Mouse (Mus musculus): Measurements from ENCODE around the gene Mrps6. TPM values are rescaled to one million over a fixed set of nuclear protein-coding genes. Genes with fewer than 3 reads are reported as not detected.

The Mrps6 gene
- total and polyA plus RNA-seq, 2 experiments from 2014 or later = 33.6 to 157 TPM

DNA sequence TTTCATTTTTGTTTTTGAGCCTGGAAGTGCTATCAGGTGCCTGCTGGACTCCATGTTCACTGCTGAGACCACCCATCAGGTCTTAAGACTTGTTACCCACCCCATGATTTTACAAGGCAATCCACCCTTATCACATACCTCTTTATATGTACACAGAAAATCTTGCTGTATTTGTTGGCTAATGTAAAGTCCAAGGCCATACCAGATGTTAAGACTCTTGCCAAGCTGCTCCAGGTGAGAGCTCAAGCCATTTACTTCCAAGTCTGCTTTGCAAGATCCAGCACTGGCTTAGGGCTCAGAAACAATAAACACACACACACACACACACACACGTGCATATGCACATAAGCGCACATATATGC is 90.3 kb downstream of the Mrps6 start:
- WGBS = 86% methylated on average over 2 of the region's 2 CpGs
- H3K4me3 ChIP-seq (ENCODE audit: low read depth, low read length) = no peak overlapping the region
- TF ChIP-seq CTCF (IDR thresholded peaks at IDR 0.05; ENCODE audit: low read depth) = no peak
- H3K36me3 ChIP-seq (ENCODE audit: insufficient read depth) = no peaks in the 10 kb centered on the region
- no peak overlapping the region for H3K9ac ChIP-seq
- H3K27me3 ChIP-seq (ENCODE audit: insufficient read depth, low read length) = no peaks in the 10 kb centered on the region
- ATAC-seq (no peak), DNase-seq (no peak)
- H3K27ac ChIP-seq (ENCODE audit: low read depth, low read length) = no peak overlapping the region
- no peaks in the 10 kb centered on the region for H3K4me1 ChIP-seq (ENCODE audit: insufficient read depth)
- H3K4me2 ChIP-seq (ENCODE audit: low read depth) = no peak overlapping the region
- H3K9me3 ChIP-seq (ENCODE audit: low read length) = no peaks in the 10 kb centered on the region

- ATAC-seq (no peak), DNase-seq (no peak)
- Histone ChIP-seq H3K4me2 (ENCODE audit: low read depth) (no peak overlapping the region), H3K27ac (ENCODE audit: low read depth, low read length) (no peak overlapping the region), H3K36me3 (ENCODE audit: insufficient read depth) (no peaks in the 10 kb centered on the region), H3K4me3 (ENCODE audit: low read depth, low read length) (no peak overlapping the region), H3K27me3 (ENCODE audit: insufficient read depth, low read length) (no peaks in the 10 kb centered on the region), H3K9me3 (ENCODE audit: low read length) (no peaks in the 10 kb centered on the region), H3K9ac (no peak overlapping the region), H3K4me1 (ENCODE audit: insufficient read depth) (no peaks in the 10 kb centered on the region)
- WGBS = 73% methylated on average over 4 of the region's 4 CpGs
- no peak for TF ChIP-seq CTCF (IDR thresholded peaks at IDR 0.05; ENCODE audit: low read depth)
These were observed 92.9 kb downstream of the Mrps6 start for GRCm38 (mm10) chr16:92150975-92151374.

GRCm38 (mm10) chr16:92158021-92158455 is 100.0 kb downstream of the Mrps6 start:
- DNase-seq (peak; percentile 74), ATAC-seq (peak; percentile 81)
- WGBS = 1% methylated on average over 14 of the region's 14 CpGs
- Histone ChIP-seq H3K4me1 (ENCODE audit: insufficient read depth) (peaks cover 13% of the 10 kb centered on the region; the same call in 1 of the 2 replicates), H3K4me3 (ENCODE audit: low read depth, low read length) (peak overlapping the region; percentile 49), H3K9me3 (ENCODE audit: low read length) (no peaks in the 10 kb centered on the region), H3K4me2 (ENCODE audit: low read depth) (peak overlapping the region; percentile 90), H3K9ac (peak overlapping the region; percentile 69), H3K36me3 (ENCODE audit: insufficient read depth) (no peaks in the 10 kb centered on the region), H3K27ac (ENCODE audit: low read depth, low read length) (peak overlapping the region; percentile 79), H3K27me3 (ENCODE audit: insufficient read depth, low read length) (no peaks in the 10 kb centered on the region)
- no peak for TF ChIP-seq CTCF (IDR thresholded peaks at IDR 0.05; ENCODE audit: low read depth)

GRCm38 (mm10) chr16:92158461-92159091 is 100.5 kb downstream of the Mrps6 start:
- H3K4me1 ChIP-seq (ENCODE audit: insufficient read depth) = peaks cover 13% of the 10 kb centered on the region; the same call in 1 of the 2 replicates
- peak overlapping the region; percentile 90 for H3K4me2 ChIP-seq (ENCODE audit: low read depth)
- peak overlapping the region; percentile 49 for H3K4me3 ChIP-seq (ENCODE audit: low read depth, low read length)
- no peaks in the 10 kb centered on the region for H3K9me3 ChIP-seq (ENCODE audit: low read length)
- peak overlapping the region; percentile 69 for H3K9ac ChIP-seq
- peak; percentile 84 for DNase-seq
- H3K36me3 ChIP-seq (ENCODE audit: insufficient read depth) = no peaks in the 10 kb centered on the region
- ATAC-seq = peak; percentile 98
- WGBS = 4% methylated on average over 29 of the region's 30 CpGs
- H3K27me3 ChIP-seq (ENCODE audit: insufficient read depth, low read length) = no peaks in the 10 kb centered on the region
- peak overlapping the region; percentile 79 for H3K27ac ChIP-seq (ENCODE audit: low read depth, low read length)
- no peak for TF ChIP-seq CTCF (IDR thresholded peaks at IDR 0.05; ENCODE audit: low read depth)

GRCm38 (mm10) chr16:92159114-92159513 is 101.0 kb downstream of the Mrps6 start:
- H3K27ac ChIP-seq (ENCODE audit: low read depth, low read length) = peak overlapping the region; percentile 79
- peak overlapping the region; percentile 90 for H3K4me2 ChIP-seq (ENCODE audit: low read depth)
- H3K27me3 ChIP-seq (ENCODE audit: insufficient read depth, low read length) = no peaks in the 10 kb centered on the region
- WGBS = 51% methylated on average over 6 of the region's 6 CpGs
- H3K9ac ChIP-seq = peak overlapping the region; percentile 69
- no peak for ATAC-seq
- peak overlapping the region; percentile 49 for H3K4me3 ChIP-seq (ENCODE audit: low read depth, low read length)
- no peak for DNase-seq
- H3K9me3 ChIP-seq (ENCODE audit: low read length) = no peaks in the 10 kb centered on the region
- peaks cover 13% of the 10 kb centered on the region; the same call in 1 of the 2 replicates for H3K4me1 ChIP-seq (ENCODE audit: insufficient read depth)
- TF ChIP-seq CTCF (IDR thresholded peaks at IDR 0.05; ENCODE audit: low read depth) = no peak
- no peaks in the 10 kb centered on the region for H3K36me3 ChIP-seq (ENCODE audit: insufficient read depth)

Other genes with a start within 250 kb of the Mrps6 start
- 0.23 TPM in 1 of 2 replicates, not detected in the other for gene Gm49711, start within 50 bp of the Mrps6 start, total RNA-seq (2014; rRNA removed)
- 0.82 and 0.92 TPM in 2 replicates for gene Gm49711, start within 50 bp of the Mrps6 start, polyA plus RNA-seq (2015; fragmentation: Nextera tagmentation; extraction: Ambion mirVana)
- gene Slc5a3, start 52 bp downstream of the Mrps6 start, total RNA-seq (2014; rRNA removed) = 17.3 and 25.4 TPM in 2 replicates
- 3.8 and 8.1 TPM in 2 replicates for gene Slc5a3, start 52 bp downstream of the Mrps6 start, polyA plus RNA-seq (2015; fragmentation: Nextera tagmentation; extraction: Ambion mirVana)
- gene Kcne2, start 234.1 kb downstream of the Mrps6 start, total RNA-seq (2014; rRNA removed) = 1.5 and 3.9 TPM in 2 replicates
- gene Kcne2, start 234.1 kb downstream of the Mrps6 start, polyA plus RNA-seq (2015; fragmentation: Nextera tagmentation; extraction: Ambion mirVana) = 7.6 and 10.2 TPM in 2 replicates
- 24.7 and 27.5 TPM in 2 replicates for gene Smim11, start 243.0 kb downstream of the Mrps6 start, total RNA-seq (2014; rRNA removed)
- 54.3 and 61.7 TPM in 2 replicates for gene Smim11, start 243.0 kb downstream of the Mrps6 start, polyA plus RNA-seq (2015; fragmentation: Nextera tagmentation; extraction: Ambion mirVana)

Data from forebrain, postnatal 0 days (tissue).